Mouse (Mus musculus): ENCODE results near the gene Zdhhc13. TPM values are rescaled to one million over a fixed set of nuclear protein-coding genes. Genes with fewer than 3 reads are reported as not detected.
A peak's percentile ranks its signal among the peaks of the same experiment; 100 is the strongest.

Zdhhc13 gene
- total RNA-seq, 2 experiments from 2014 or later = 20.4 to 23.3 TPM

DNA sequence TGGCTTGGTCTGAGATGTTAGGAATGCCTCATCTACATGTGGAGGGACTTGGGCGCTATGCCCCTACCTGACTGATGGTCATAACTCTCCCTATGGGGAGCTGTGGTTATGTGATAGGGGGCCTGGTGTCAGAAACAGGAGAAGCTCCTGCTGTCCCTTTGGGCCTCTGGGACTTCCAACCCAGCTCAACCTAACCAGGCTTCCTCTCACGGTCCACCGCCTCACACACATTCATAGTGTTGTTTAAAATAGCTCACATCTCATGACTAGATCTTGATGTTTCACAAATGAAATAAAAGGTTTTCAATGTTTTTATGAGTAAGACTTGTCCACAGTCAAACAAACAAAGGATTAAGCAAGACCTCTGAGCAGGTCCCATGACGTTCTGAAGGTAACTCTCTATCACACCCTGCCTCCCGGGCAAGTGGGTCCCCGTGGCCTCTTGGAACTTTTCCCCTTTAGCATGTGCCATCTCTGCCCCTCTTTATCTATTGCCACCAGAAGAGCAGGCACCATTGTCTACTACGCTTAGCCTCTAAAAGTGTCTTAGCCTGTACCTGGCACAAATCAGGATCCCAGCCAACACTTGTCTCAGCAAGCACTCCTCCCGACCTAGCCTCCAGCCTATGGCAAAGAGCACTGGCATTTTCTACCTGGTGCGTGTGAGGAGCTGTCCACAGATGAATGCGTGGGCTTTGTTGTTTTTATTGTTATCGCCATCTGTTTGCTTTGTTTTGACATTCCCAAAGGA lies 3.9 kb upstream of the Zdhhc13 start:
- DNase-seq (ENCODE audit: low spot score in 2 of 2) = no peak

DNA sequence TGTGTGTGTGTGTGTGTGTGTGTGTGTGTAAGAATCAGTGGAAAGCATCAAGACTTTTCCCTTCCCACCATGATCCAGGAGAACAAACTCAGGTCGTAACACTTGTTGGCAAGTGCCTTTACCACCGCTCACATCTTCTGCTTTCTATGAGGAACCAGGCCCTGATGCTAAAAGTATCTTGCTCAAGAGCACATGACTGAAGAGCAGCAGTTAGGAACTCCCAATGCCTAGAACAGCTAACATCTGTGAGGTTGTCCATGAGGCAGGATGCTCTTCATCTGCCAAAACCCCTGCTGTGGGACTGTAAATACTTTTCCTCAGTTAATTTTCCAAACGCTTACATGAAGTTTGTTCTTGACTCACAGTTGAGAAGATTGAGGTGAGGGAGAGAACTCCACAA lies 455 bp upstream of the Zdhhc13 start:
- DNase-seq (ENCODE audit: low spot score in 2 of 2) = peak in 1 of 2 experiments; percentile 19

DNA sequence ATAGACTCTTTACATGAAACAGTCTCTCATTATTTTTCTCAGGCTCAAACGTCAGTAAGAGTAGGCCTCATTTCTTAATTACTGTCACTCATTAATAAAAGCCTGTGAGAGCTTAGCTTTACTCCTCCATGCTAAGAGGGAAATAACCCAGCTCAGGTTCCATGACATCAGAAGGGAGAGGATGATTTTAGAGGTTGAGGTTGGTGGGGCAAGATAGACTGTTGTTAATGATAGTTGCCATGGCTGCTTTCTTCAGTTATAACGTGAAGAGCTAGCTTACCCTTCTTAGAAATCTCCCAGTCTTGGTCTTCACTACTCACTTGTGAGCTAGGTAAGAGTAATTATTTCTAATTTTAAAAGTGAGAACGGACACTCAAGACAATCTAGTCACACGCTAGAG lies 1.3 kb downstream of the Zdhhc13 start:
- DNase-seq (ENCODE audit: low spot score in 2 of 2) = no peak

DNA sequence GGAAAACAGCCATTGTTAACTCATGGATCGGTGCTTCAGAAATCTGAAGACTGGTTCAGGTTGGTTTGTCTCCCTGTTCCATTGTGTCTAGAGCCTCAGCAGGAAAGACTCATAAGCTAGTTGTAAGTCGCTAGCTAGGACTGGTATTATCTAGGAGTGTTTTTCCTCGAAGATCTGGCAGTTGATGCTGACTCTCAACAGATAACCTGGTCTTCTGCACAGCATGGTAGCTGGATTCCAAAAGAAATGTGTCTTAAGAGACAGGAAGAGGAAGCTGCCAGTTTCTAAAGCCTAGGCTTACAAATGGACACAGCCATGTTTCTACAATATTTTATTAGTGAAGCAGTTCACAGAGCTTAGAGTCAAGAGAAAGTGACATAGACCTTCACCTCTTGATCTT lies 2.6 kb downstream of the Zdhhc13 start:
- DNase-seq (ENCODE audit: low spot score in 2 of 2) = no peak

- DNase-seq (ENCODE audit: low spot score in 2 of 2) = no peak
Observed at GRCm38 (mm10) chr7:48795130-48795529, 6.3 kb downstream of the Zdhhc13 start.

- DNase-seq (ENCODE audit: low spot score in 2 of 2) = no peak
Observed at GRCm38 (mm10) chr7:48803381-48803780, 14.6 kb downstream of the Zdhhc13 start.

DNA sequence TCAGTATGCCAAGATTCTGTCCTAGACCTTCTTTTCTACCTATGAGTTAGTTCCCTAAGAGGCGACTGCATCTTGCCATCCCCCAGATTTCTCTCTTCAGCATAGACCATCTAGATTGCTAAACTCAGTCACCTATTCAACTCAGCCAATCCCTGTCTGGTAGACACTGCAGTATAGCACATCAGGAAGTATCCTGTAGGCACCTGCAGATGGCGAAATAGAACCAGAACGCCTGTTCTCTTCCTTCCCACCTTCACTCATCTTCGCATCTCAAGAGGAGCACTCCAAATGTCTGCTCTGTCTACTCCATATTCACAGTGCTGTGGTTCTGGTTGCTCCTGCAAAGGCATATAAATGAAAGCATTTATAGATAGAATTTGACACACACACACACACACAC lies 17.8 kb downstream of the Zdhhc13 start:
- DNase-seq (ENCODE audit: low spot score in 2 of 2) = no peak

- no peak for DNase-seq (ENCODE audit: low spot score in 2 of 2)
Observed at GRCm38 (mm10) chr7:48810652-48811051, 21.8 kb downstream of the Zdhhc13 start.

GRCm38 (mm10) chr7:48812358-48812757 lies 23.6 kb downstream of the Zdhhc13 start:
- DNase-seq (ENCODE audit: low spot score in 2 of 2) = no peak

DNA sequence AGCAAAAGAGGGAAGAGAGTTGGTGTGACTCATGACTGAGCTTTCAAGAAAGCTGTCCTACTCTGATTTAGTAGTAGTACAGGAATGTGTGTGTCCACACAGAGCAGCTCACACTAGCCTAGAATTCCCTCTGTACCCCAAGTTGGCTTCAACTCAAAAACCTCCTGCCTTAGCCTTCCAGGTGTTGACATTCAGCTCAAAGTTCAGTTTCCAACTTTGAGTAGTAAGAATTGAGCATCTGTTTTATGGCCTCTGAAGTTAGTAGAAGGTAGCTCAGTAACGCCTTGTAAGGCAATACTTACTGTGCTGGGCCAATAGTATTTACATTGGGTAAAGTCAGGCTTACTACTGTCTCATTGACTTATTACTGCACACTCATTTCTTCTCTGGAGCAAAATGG lies 24.8 kb downstream of the Zdhhc13 start:
- DNase-seq (ENCODE audit: low spot score in 2 of 2) = no peak

DNA sequence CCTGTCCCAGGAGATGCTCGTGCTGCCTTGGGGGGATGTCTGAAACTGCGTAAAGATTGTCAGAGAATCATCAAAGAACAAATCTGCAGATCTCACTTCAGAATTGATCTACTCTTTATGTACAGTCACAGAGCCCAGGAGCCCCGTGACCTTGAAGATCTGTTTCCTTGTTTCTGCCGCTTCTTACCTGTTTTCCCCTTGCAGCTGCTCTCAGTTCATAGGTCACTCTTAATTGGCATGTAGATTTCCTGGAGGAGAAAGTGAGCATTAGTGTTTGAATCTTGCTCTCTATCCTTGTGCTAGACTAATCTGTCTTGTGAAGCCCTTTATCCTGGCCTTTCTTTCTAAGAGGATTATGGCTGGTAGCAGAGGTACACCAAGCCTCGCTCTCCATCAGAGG lies 32.9 kb downstream of the Zdhhc13 start:
- no peak for DNase-seq (ENCODE audit: low spot score in 2 of 2)

DNA sequence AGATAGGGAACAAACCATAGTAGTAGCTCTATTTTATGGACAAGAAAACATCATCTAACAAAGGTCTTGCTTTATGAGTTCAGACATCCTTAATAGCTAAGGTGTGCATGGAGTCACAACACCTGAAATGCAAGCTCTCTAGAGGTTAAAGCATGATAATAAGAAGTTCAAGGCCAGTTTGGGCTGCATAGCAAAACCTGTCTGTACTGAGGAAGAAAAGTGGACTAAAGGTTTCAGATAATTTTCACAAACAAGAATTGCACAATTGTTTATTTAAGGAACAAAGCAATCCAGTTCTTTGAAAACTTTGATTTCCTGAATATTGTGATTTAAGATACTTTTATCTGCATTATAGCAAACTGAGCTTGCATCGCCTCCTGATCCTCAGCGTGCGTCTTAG lies 34.8 kb downstream of the Zdhhc13 start:
- DNase-seq (ENCODE audit: low spot score in 2 of 2) = no peak

GRCm38 (mm10) chr7:48824671-48825070 lies 35.9 kb downstream of the Zdhhc13 start:
- DNase-seq (ENCODE audit: low spot score in 2 of 2) = no peak

DNA sequence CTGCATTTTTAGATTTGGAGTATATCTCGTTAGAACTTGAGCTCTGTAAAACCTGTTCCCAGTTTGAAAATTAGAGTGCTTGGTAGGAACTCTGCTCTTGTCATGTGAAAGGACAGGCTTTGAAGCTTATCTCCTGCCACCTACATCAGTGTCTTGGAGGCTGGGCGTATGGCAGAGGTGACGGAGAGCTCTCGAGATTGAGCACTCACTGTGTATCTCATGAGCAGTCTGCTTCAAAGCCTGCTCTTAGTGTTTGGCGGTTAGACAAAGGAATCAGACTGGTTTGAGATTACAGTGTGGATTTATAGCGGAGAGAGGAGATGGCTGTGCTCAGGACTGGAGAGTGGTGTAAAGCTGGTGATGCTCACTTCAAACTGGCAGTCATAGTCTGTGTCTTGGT lies 36.4 kb downstream of the Zdhhc13 start:
- no peak for DNase-seq (ENCODE audit: low spot score in 2 of 2)

GRCm38 (mm10) chr7:48829177-48829910 lies 40.5 kb downstream of the Zdhhc13 start:
- DNase-seq (ENCODE audit: low spot score in 2 of 2) = no peak

GRCm38 (mm10) chr7:48830395-48830794 lies 41.6 kb downstream of the Zdhhc13 start:
- DNase-seq (ENCODE audit: low spot score in 2 of 2) = no peak

DNA sequence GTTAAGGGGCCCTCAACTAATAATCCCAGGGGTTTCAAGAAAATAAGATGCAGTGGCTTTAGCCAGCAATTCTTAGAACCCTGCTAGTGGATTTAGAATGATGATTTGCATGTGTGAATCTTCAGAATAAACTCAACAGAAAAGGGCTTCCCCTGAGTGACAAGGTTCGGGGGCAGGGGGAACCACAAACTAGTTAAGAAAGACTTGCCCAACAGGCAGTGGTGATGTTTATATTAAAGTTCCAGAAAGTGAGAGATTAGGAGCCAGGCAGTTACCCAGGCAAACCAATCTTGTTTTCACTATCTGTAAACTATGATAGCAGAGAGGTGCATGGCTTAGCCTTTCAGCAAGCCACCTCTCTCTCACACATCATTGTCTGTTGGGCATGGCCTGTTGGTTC lies 43.9 kb downstream of the Zdhhc13 start:
- DNase-seq (ENCODE audit: low spot score in 2 of 2) = no peak

- DNase-seq (ENCODE audit: low spot score in 2 of 2) = no peak
Observed at GRCm38 (mm10) chr7:48834371-48834970, 45.7 kb downstream of the Zdhhc13 start.

GRCm38 (mm10) chr7:48834989-48835626 lies 46.3 kb downstream of the Zdhhc13 start:
- no peak for DNase-seq (ENCODE audit: low spot score in 2 of 2)

DNA sequence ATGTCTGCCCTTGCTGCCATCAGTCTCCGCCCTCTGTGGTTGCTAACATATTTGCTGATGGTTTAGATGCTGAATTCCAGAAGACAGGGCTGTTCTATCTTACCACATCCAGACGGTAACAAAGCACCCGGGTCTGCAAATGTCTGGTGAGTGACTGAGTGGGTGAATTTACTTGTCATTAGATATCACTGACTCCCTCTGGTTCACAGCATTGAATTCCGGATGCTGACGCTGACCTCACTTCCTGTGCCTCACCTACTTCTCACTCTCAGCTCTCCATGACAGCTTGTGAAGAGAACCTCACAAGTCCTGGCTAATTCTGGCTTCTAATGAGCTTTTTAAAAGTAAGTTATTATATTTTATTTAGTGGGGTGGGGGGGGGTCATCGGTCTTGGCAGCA lies 48.1 kb downstream of the Zdhhc13 start:
- no peak for DNase-seq (ENCODE audit: low spot score in 2 of 2)

GRCm38 (mm10) chr7:48838434-48838833 lies 49.6 kb downstream of the Zdhhc13 start:
- no peak for DNase-seq (ENCODE audit: low spot score in 2 of 2)

- no peak for DNase-seq (ENCODE audit: low spot score in 2 of 2)
Observed at GRCm38 (mm10) chr7:48840545-48840944, 51.7 kb downstream of the Zdhhc13 start.
